Mouse (Mus musculus) small intestine, adult 2 months (tissue): Measurements from ENCODE around the gene Gpm6b.

ENCODE experiments used
- CTCF ChIP-seq: fragments of 200-500 bp; IDR thresholded peaks from 2 replicates; pipeline ENCODE4 v1.5.1; 2012; ENCODE audit warnings: low read depth, mild to moderate bottlenecking, control low read depth, inconsistent platforms, low read length, moderate library complexity, mixed read lengths; ENCODE audit not compliant: insufficient replicate concordance, insufficient read length; ENCODE audit errors: extremely low read depth
- POLR2A ChIP-seq: fragments of 200-500 bp; IDR thresholded peaks from 2 replicates; pipeline ENCODE4 v1.6.1; 2012; ENCODE audit warnings: low read depth, mild to moderate bottlenecking, control low read depth, inconsistent platforms, low read length, moderate library complexity

DNA sequence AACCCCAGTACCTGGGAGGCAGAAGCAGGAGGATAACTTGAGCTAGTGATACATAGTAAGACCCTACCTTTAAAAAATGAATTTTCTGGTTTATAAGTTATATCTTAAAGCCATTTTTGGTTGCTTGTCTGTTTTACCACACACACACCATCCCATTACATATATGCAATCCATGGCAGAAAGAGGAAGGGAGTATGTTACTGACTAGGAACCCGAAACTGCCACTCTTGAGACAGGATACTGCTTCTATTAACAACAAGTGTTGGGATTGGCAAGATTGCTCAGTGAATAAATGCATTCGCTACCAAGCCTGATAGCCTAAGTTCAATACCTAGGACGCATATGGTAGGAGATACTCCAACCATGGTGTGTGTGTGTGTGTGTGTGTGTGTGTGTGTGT is 117.6 kb downstream of the Gpm6b start:
- TF ChIP-seq CTCF: no peak
- TF ChIP-seq POLR2A: no peak
